Mouse (Mus musculus): ENCODE data around the gene Gon4l. TPM values are rescaled to one million over a fixed set of nuclear protein-coding genes. Genes with fewer than 3 reads are reported as not detected.

Gon4l gene
- total and polyA plus RNA-seq, 3 experiments, result 33.8 to 52.2 (median 35.0) TPM

DNA sequence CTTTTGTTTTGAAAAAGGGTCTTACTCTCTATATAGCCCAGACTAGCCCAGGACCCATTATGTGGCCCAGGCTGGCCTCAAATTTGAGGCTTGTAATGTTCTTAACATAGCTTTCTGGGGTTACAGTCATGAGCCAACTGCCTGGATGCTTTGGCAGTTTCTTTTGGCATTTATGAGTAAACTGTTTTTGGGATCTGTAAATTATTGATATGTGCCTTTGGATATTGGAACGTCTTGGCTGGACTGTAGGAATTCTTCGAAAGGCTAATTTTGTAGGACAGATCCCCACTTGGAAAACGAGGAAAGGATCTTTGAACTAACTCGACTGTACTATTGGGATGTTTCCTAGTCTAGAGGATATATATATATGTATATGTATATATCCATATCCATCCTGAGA, 118.2 kb downstream of the Gon4l start:
- TF ChIP-seq MXI1 (IDR thresholded peaks at IDR 0.05; ENCODE audit: low read depth, low read length), result no peak
- no peak for TF ChIP-seq CTCF (IDR thresholded peaks at IDR 0.05 in 2 of 3, conservative IDR thresholded peaks at IDR 0.05 in 1 of 3; ENCODE audit: control insufficient read depth in 1 of 3, insufficient read depth in 1 of 3, low read depth in 2 of 3, low read length in 3 of 3, poor library complexity in 1 of 3, severe bottlenecking in 1 of 3)
- TF ChIP-seq EP300 (IDR thresholded peaks at IDR 0.05; ENCODE audit: low read depth in 1 of 2, low read length in 2 of 2), result no peak
- no peak for TF ChIP-seq MAX (IDR thresholded peaks at IDR 0.05; ENCODE audit: low read length)
- no peak for TF ChIP-seq SMC3 (IDR thresholded peaks at IDR 0.05; ENCODE audit: low read depth, low read length)
- TF ChIP-seq KAT2A (conservative IDR thresholded peaks at IDR 0.05; ENCODE audit: low read depth, low read length), result no peak
- TF ChIP-seq POLR2AphosphoS5 (IDR thresholded peaks at IDR 0.05; ENCODE audit: borderline replicate concordance, low read depth, low read length), result no peak
- TF ChIP-seq CHD1 (IDR thresholded peaks at IDR 0.05; ENCODE audit: low read depth, low read length), result no peak
- TF ChIP-seq ZMIZ1 (IDR thresholded peaks at IDR 0.05; ENCODE audit: low read depth, low read length), result no peak
- TF ChIP-seq GATA1 (IDR thresholded peaks at IDR 0.05; ENCODE audit: low read depth, low read length), result no peak
- no peak for TF ChIP-seq JUND (IDR thresholded peaks at IDR 0.05; ENCODE audit: low read depth, low read length)
- no peak for TF ChIP-seq ZC3H11A (IDR thresholded peaks at IDR 0.05; ENCODE audit: low read depth, low read length)
- TF ChIP-seq SIN3A (IDR thresholded peaks at IDR 0.05; ENCODE audit: low read length), result no peak
- no peak for TF ChIP-seq CHD2 (IDR thresholded peaks at IDR 0.05; ENCODE audit: low read length)
- no peaks in the 10 kb centered on the region for H3K9me3 ChIP-seq (replicated peaks; ENCODE audit: insufficient read depth, low read length)
- H3K27ac ChIP-seq (ENCODE audit: control insufficient read depth, low read depth, low read length), result no peak overlapping the region
- no peak overlapping the region for H3K9ac ChIP-seq (ENCODE audit: control insufficient read depth, low read depth, low read length, poor library complexity, severe bottlenecking)
- peaks cover 2 to 50% of the 10 kb centered on the region in 2 experiments; a peak in 3 of 4 replicates for H3K36me3 ChIP-seq (ENCODE audit: control insufficient read depth in 1 of 2, insufficient read depth in 2 of 2, low read length in 2 of 2)
- H3K79me2 ChIP-seq (ENCODE audit: control insufficient read depth, insufficient read depth, low read length, poor library complexity), result peaks cover 82% of the 10 kb centered on the region
- no peak overlapping the region for H3K4me3 ChIP-seq (ENCODE audit: control insufficient read depth in 1 of 2, insufficient read depth in 1 of 2, low read depth in 2 of 2, low read length in 2 of 2)
- DNase-seq (ENCODE audit: low read depth, low spot score), result no peak
- H3K4me1 ChIP-seq (ENCODE audit: control insufficient read depth in 1 of 2, insufficient read depth in 2 of 2, low read length in 2 of 2), result peaks cover 20 to 21% of the 10 kb centered on the region in 2 experiments
- no peaks in the 10 kb centered on the region for H3K27me3 ChIP-seq (ENCODE audit: control insufficient read depth in 1 of 2, insufficient read depth in 2 of 2, low read length in 2 of 2)

- H3K4me1 ChIP-seq (ENCODE audit: control insufficient read depth in 1 of 2, insufficient read depth in 2 of 2, low read length in 2 of 2), result peaks cover 16% of the 10 kb centered on the region in 2 experiments
- peaks cover 83% of the 10 kb centered on the region for H3K79me2 ChIP-seq (ENCODE audit: control insufficient read depth, insufficient read depth, low read length, poor library complexity)
- H3K36me3 ChIP-seq (ENCODE audit: control insufficient read depth in 1 of 2, insufficient read depth in 2 of 2, low read length in 2 of 2), result peaks cover 2 to 49% of the 10 kb centered on the region in 2 experiments; a peak in 3 of 4 replicates
- no peak overlapping the region for H3K4me3 ChIP-seq (ENCODE audit: control insufficient read depth in 1 of 2, insufficient read depth in 1 of 2, low read depth in 2 of 2, low read length in 2 of 2)
- H3K27me3 ChIP-seq (ENCODE audit: control insufficient read depth in 1 of 2, insufficient read depth in 2 of 2, low read length in 2 of 2), result no peaks in the 10 kb centered on the region
- DNase-seq (ENCODE audit: low read depth, low spot score), result peak; percentile 65
- no peaks in the 10 kb centered on the region for H3K9me3 ChIP-seq (replicated peaks; ENCODE audit: insufficient read depth, low read length)
- peak; percentile 73; the same call in 1 of the 2 replicates for TF ChIP-seq JUND (IDR thresholded peaks at IDR 0.05; ENCODE audit: low read depth, low read length)
- peak in 1 of 2 experiments; percentile 35; a peak in 1 of 4 replicates for TF ChIP-seq EP300 (IDR thresholded peaks at IDR 0.05; ENCODE audit: low read depth in 1 of 2, low read length in 2 of 2)
- TF ChIP-seq RAD21 (IDR thresholded peaks at IDR 0.05; ENCODE audit: low read depth, low read length), result no peak
- no peak overlapping the region for H3K27ac ChIP-seq (ENCODE audit: control insufficient read depth, low read depth, low read length)
- no peak overlapping the region for H3K9ac ChIP-seq (ENCODE audit: control insufficient read depth, low read depth, low read length, poor library complexity, severe bottlenecking)
Observed at GRCm38 (mm10) chr3:88953736-88954135, 118.7 kb downstream of the Gon4l start.

Other genes starting within 250 kb of the Gon4l start
- gene Arhgef2, start 229.3 kb upstream of the Gon4l start, total RNA-seq (2012; rRNA removed), result 113 and 131 TPM in 2 replicates
- 100 to 1,000 TPM in 1 of 2 experiments, not detected in 1; 183 TPM for gene Arhgef2, start 229.3 kb upstream of the Gon4l start, polyA plus RNA-seq (2012; ENCODE audit: insufficient read depth in 1 of 2, insufficient read length in 2 of 2, low read depth in 1 of 2, low replicate concordance in 2 of 2, missing spikeins in 1 of 2)
- 0.08 TPM in 1 of 2 replicates, not detected in the other for gene Rxfp4, start 182.1 kb upstream of the Gon4l start, total RNA-seq (2012; rRNA removed)
- gene Rxfp4, start 182.1 kb upstream of the Gon4l start, polyA plus RNA-seq (2012; ENCODE audit: insufficient read depth in 1 of 2, insufficient read length in 2 of 2, low read depth in 1 of 2, low replicate concordance in 2 of 2, missing spikeins in 1 of 2), result under 1 TPM in 1 of 2 experiments, not detected in 1; 0.06 TPM
- gene Khdc4, start 149.4 kb upstream of the Gon4l start, total RNA-seq (2012; rRNA removed), result 43.4 and 47.4 TPM in 2 replicates
- 10 to 100 TPM in 1 of 2 experiments, not detected in 1; 71.0 TPM for gene Khdc4, start 149.4 kb upstream of the Gon4l start, polyA plus RNA-seq (2012; ENCODE audit: insufficient read depth in 1 of 2, insufficient read length in 2 of 2, low read depth in 1 of 2, low replicate concordance in 2 of 2, missing spikeins in 1 of 2)
- gene Rit1, start 118.4 kb upstream of the Gon4l start, total RNA-seq (2012; rRNA removed), result 28.7 and 38.6 TPM in 2 replicates
- gene Rit1, start 118.4 kb upstream of the Gon4l start, polyA plus RNA-seq (2012; ENCODE audit: insufficient read depth in 1 of 2, insufficient read length in 2 of 2, low read depth in 1 of 2, low replicate concordance in 2 of 2, missing spikeins in 1 of 2), result 10 to 100 TPM in 1 of 2 experiments, not detected in 1; 34.1 TPM
- gene Syt11, start 60.1 kb upstream of the Gon4l start, total RNA-seq (2012; rRNA removed), result 0.19 and 0.56 TPM in 2 replicates
- gene Syt11, start 60.1 kb upstream of the Gon4l start, polyA plus RNA-seq (2012; ENCODE audit: insufficient read depth in 1 of 2, insufficient read length in 2 of 2, low read depth in 1 of 2, low replicate concordance in 2 of 2, missing spikeins in 1 of 2), result 1 to 10 TPM in 1 of 2 experiments, not detected in 1; 1.4 TPM
- gene Msto1, start 78.8 kb downstream of the Gon4l start, total RNA-seq (2012; rRNA removed), result 70.6 and 82.6 TPM in 2 replicates
- 100 to 1,000 TPM in 1 of 2 experiments, not detected in 1; 101 TPM for gene Msto1, start 78.8 kb downstream of the Gon4l start, polyA plus RNA-seq (2012; ENCODE audit: insufficient read depth in 1 of 2, insufficient read length in 2 of 2, low read depth in 1 of 2, low replicate concordance in 2 of 2, missing spikeins in 1 of 2)
- gene Ash1l, start 115.4 kb downstream of the Gon4l start, total RNA-seq (2012; rRNA removed), result 9.6 and 10.3 TPM in 2 replicates
- gene Ash1l, start 115.4 kb downstream of the Gon4l start, polyA plus RNA-seq (2012; ENCODE audit: insufficient read depth in 1 of 2, insufficient read length in 2 of 2, low read depth in 1 of 2, low replicate concordance in 2 of 2, missing spikeins in 1 of 2), result 10 to 100 TPM; 12.8 to 22.2 TPM
- gene Dap3, start 116.0 kb downstream of the Gon4l start, total RNA-seq (2012; rRNA removed), result 192 and 247 TPM in 2 replicates
- 100 to 1,000 TPM in 1 of 2 experiments, not detected in 1; 293 TPM for gene Dap3, start 116.0 kb downstream of the Gon4l start, polyA plus RNA-seq (2012; ENCODE audit: insufficient read depth in 1 of 2, insufficient read length in 2 of 2, low read depth in 1 of 2, low replicate concordance in 2 of 2, missing spikeins in 1 of 2)

Data from MEL (cell line).